Mouse (Mus musculus) heart, postnatal 0 days (tissue): ENCODE measurements around the gene Aldh1a7.

Experiments used
- CTCF ChIP-seq: IDR thresholded peaks from 2 replicates; pipeline ENCODE4 v1.5.1; 2016; ENCODE audit warnings: antibody characterized with exemption, control low read depth, low read depth
- EP300 ChIP-seq: IDR thresholded peaks from 2 replicates; pipeline ENCODE4 v1.6.1; 2016; ENCODE audit warnings: antibody characterized with exemption, low read depth

- no peak for TF ChIP-seq CTCF
- no peak for TF ChIP-seq EP300
Observed at GRCm38 (mm10) chr19:20715093-20715492, 12.3 kb downstream of the Aldh1a7 start.
